Mouse (Mus musculus): ENCODE results near the gene Agr3. TPM values are rescaled to one million over a fixed set of nuclear protein-coding genes. Genes with fewer than 3 reads are reported as not detected.
A peak's percentile ranks its signal among the peaks of the same experiment; 100 is the strongest.

Gene Agr3
- total and polyA plus RNA-seq, 3 experiments = not detected

DNA sequence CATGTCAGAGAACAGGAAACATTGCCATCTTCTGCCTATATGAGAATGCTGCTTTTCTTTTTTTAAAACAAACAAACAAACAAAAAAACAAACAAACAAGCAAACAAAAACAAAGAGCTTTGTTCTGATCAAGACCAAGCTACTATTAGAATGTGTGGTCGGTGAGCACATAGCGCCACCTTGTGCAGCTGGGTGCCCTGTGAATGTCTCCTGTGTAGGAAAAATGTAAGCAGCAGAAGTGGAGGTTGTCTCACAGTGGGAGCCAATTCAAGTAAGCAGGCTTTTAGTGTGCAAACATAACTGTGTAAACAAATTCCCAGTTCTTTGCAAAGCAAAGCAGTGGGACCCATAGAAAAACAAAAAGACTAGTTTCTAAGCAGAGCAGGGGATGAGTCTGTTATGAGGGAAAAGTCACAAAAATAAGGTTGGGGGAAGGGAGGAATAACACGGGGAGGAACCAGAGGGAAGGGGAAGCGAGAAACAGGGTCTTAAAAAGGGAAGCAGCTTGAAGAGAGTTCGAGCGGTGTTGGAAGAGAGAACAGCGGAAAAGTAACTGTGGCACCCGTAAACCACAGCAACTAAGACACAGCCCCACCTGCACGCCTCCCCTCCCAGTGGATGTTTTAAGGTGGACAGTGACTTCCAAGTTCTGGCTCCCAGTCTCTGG lies 40.4 kb upstream of the Agr3 start (continued):
- TF ChIP-seq TCF12 (IDR thresholded peaks at IDR 0.05; ENCODE audit: low read depth, low read length) (no peak), ZMIZ1 (IDR thresholded peaks at IDR 0.05; ENCODE audit: low read depth, low read length) (no peak), CHD1 (IDR thresholded peaks at IDR 0.05; ENCODE audit: low read depth, low read length) (no peak), TBP (conservative IDR thresholded peaks at IDR 0.05; ENCODE audit: low read depth, low read length) (no peak), MYC (IDR thresholded peaks at IDR 0.05; ENCODE audit: low read depth, low read length) (no peak), USF2 (conservative IDR thresholded peaks at IDR 0.05; ENCODE audit: low read depth, low read length) (no peak), RAD21 (IDR thresholded peaks at IDR 0.05; ENCODE audit: low read depth, low read length) (peak; percentile 85), PAX5 (IDR thresholded peaks at IDR 0.05; ENCODE audit: low read length) (no peak), BHLHE40 (IDR thresholded peaks at IDR 0.05; ENCODE audit: low read depth, low read length) (0 out of 2 replicates have a peak, but pooled peaks have one; percentile 9)

GRCm38 (mm10) chr12:35889383-35889782 lies 36.0 kb upstream of the Agr3 start:
- Histone ChIP-seq H3K79me2 (replicated peaks; ENCODE audit: control insufficient read depth, extremely low read depth, insufficient read depth, poor library complexity, severe bottlenecking) (no peaks in the 10 kb centered on the region), H3K27me3 (replicated peaks) (no peaks in the 10 kb centered on the region), H3K9me3 (replicated peaks; ENCODE audit: low read length) (no peaks in the 10 kb centered on the region), H3K4me1 (ENCODE audit: control insufficient read depth in 1 of 2, insufficient read depth in 2 of 2) (peaks cover 0 to 25% of the 10 kb centered on the region in 2 experiments; a peak in 2 of 4 replicates), H3K9ac (ENCODE audit: insufficient read depth, low read depth) (no peak overlapping the region), H3K4me2 (ENCODE audit: insufficient read depth, low read depth, poor library complexity, severe bottlenecking) (no peak overlapping the region), H3K36me3 (replicated peaks in 1 of 2; ENCODE audit: control insufficient read depth in 1 of 2, insufficient read depth in 1 of 2, low read length in 1 of 2) (no peaks in the 10 kb centered on the region), H3K4me3 (replicated peaks in 1 of 3; ENCODE audit: low read depth in 2 of 3, low read length in 2 of 3, poor library complexity in 1 of 3) (no peak overlapping the region), H3K27ac (ENCODE audit: insufficient read depth, low read depth) (no peak overlapping the region)
- TF ChIP-seq USF2 (conservative IDR thresholded peaks at IDR 0.05; ENCODE audit: low read depth, low read length) = no peak
- no peak for TF ChIP-seq PAX5 (IDR thresholded peaks at IDR 0.05; ENCODE audit: low read length)
- no peak for TF ChIP-seq MAZ (IDR thresholded peaks at IDR 0.05; ENCODE audit: low read depth, low read length)
- no peak for TF ChIP-seq CHD1 (IDR thresholded peaks at IDR 0.05; ENCODE audit: low read depth, low read length)
- TF ChIP-seq HCFC1 (IDR thresholded peaks at IDR 0.05; ENCODE audit: low read depth, low read length) = no peak
- no peak for TF ChIP-seq JUN (IDR thresholded peaks at IDR 0.05; ENCODE audit: insufficient read depth, low read depth, low read length)
- TF ChIP-seq UBTF (IDR thresholded peaks at IDR 0.05; ENCODE audit: low read depth, low read length) = no peak
- no peak for TF ChIP-seq RCOR1 (conservative IDR thresholded peaks at IDR 0.05; ENCODE audit: low read depth, low read length)
- TF ChIP-seq MAFK (IDR thresholded peaks at IDR 0.05; ENCODE audit: insufficient replicate concordance, low read length) = no peak
- no peak for TF ChIP-seq E2F4 (IDR thresholded peaks at IDR 0.05; ENCODE audit: insufficient replicate concordance, low read depth, low read length)
- TF ChIP-seq ZMIZ1 (IDR thresholded peaks at IDR 0.05; ENCODE audit: low read depth, low read length) = no peak
- no peak for TF ChIP-seq TCF12 (IDR thresholded peaks at IDR 0.05; ENCODE audit: low read depth, low read length)
- no peak for TF ChIP-seq CHD2 (IDR thresholded peaks at IDR 0.05; ENCODE audit: low read length)
- TF ChIP-seq ZNF384 (IDR thresholded peaks at IDR 0.05; ENCODE audit: low read depth, low read length) = no peak
- TF ChIP-seq MAX (IDR thresholded peaks at IDR 0.05; ENCODE audit: low read length) = no peak
- no peak for DNase-seq (ENCODE audit: extremely low read depth)
- dilution Hi-C loops (cut with MboI; ENCODE audit: extremely low pct_ligation_motif_present, extremely low pct_unique_long_range_greater_than_20kb, low sequenced_read_pairs) = no loop called here
- in situ Hi-C loops (cut with MboI; ENCODE audit: low pct_ligation_motif_present, low pct_unique_long_range_greater_than_20kb, low sequenced_read_pairs) = loop anchor here (5.0 to 25.0 kb wide), 3 partner anchors 57 to 677 kb away; no protein-coding TSS in a partner anchor

Measured in CH12.LX (cell line).